Mouse (Mus musculus) forebrain, embryonic 11.5 days (tissue): Measurements from ENCODE around the gene Slc22a19. TPM values are rescaled to one million over a fixed set of nuclear protein-coding genes. Genes with fewer than 3 reads are reported as not detected.

Experiments
- ATAC-seq: fragments of 200-750 bp; cut with Nextera tagmentation; replicated peaks from 2 replicates; pipeline ENCODE4 v1.8.0; 2017; ENCODE audit warnings: moderate TSS enrichment; ENCODE audit not compliant: low FRiP score
- DNase-seq: peaks from one replicate; pipeline ENCODE4 v3.0.0-alpha.2; 2017; ENCODE audit warnings: low spot score
- H3K27ac ChIP-seq: fragments of 300-500 bp; sonication (generic); 2 replicates; pipeline ENCODE4 v1.5.1; 2014; ENCODE audit warnings: low read depth, low read length
- H3K27me3 ChIP-seq: fragments of 300-500 bp; sonication (generic); 2 replicates; pipeline ENCODE4 v1.6.1; 2014; ENCODE audit warnings: mild to moderate bottlenecking, low read length, mixed read lengths; ENCODE audit not compliant: control insufficient read depth, insufficient read depth
- H3K36me3 ChIP-seq: fragments of 300-500 bp; sonication (generic); 2 replicates; pipeline ENCODE4 v1.6.1; 2014; ENCODE audit warnings: mild to moderate bottlenecking, low read length, moderate library complexity, mixed read lengths; ENCODE audit not compliant: control insufficient read depth, insufficient read depth
- H3K4me1 ChIP-seq: fragments of 300-500 bp; sonication (generic); replicated peaks from 2 replicates; pipeline ENCODE4 v1.6.1; 2014; ENCODE audit warnings: low read length, mixed read lengths; ENCODE audit not compliant: control insufficient read depth, insufficient read depth
- H3K4me2 ChIP-seq: fragments of 300-500 bp; sonication (generic); 2 replicates; pipeline ENCODE4 v1.6.1; 2014; ENCODE audit warnings: low read depth, mild to moderate bottlenecking, low read length, moderate library complexity, mixed read lengths; ENCODE audit not compliant: severe bottlenecking
- H3K4me3 ChIP-seq: fragments of 300-500 bp; sonication (generic); 2 replicates; pipeline ENCODE4 v1.5.1; 2014; ENCODE audit warnings: low read depth, low read length
- H3K9ac ChIP-seq: fragments of 300-500 bp; sonication (generic); 2 replicates; pipeline ENCODE4 v1.6.1; 2014; ENCODE audit warnings: low read length
- H3K9me3 ChIP-seq: fragments of 300-500 bp; sonication (generic); 2 replicates; pipeline ENCODE4 v1.6.1; 2016; ENCODE audit warnings: low read length, mixed read lengths; ENCODE audit not compliant: control insufficient read depth
- polyA plus RNA-seq: library from polyadenylated mRNA; unstranded; fragments of >200 nt; fragmentation: Nextera tagmentation; extraction: Ambion mirVana; gene quantifications from 2 replicates; pipeline ENCODE4 v1.2.1, GENCODE M21; 2014

The Slc22a19 gene
- polyA plus RNA-seq, 1 experiment from 2014 or later, result not detected

GRCm38 (mm10) chr19:7633021-7633420 lies 78.1 kb downstream of the Slc22a19 start:
- H3K9ac ChIP-seq, result no peak overlapping the region
- H3K27ac ChIP-seq, result no peak overlapping the region
- DNase-seq (no peak), ATAC-seq (no peak)
- no peaks in the 10 kb centered on the region for H3K4me1 ChIP-seq
- no peaks in the 10 kb centered on the region for H3K27me3 ChIP-seq
- no peak overlapping the region for H3K4me2 ChIP-seq
- H3K4me3 ChIP-seq, result no peak overlapping the region
- no peaks in the 10 kb centered on the region for H3K9me3 ChIP-seq
- no peaks in the 10 kb centered on the region for H3K36me3 ChIP-seq

Other genes starting within 250 kb of the Slc22a19 start
- 268 and 273 TPM in 2 replicates for gene Rtn3, start 228.0 kb downstream of the Slc22a19 start, polyA plus RNA-seq
- 9.8 and 10.3 TPM in 2 replicates for gene Atl3, start 217.3 kb downstream of the Slc22a19 start, polyA plus RNA-seq
- 3.8 and 4.4 TPM in 2 replicates for gene Pla2g16, start 153.9 kb downstream of the Slc22a19 start, polyA plus RNA-seq
- 0.07 TPM in 1 of 2 replicates, not detected in the other for gene Lgals12, start 104.1 kb downstream of the Slc22a19 start, polyA plus RNA-seq
- gene Hrasls5, start 98.8 kb downstream of the Slc22a19 start, polyA plus RNA-seq, result not detected in 2 replicates
- gene Slc22a26, start 91.4 kb upstream of the Slc22a19 start, polyA plus RNA-seq, result not detected in 2 replicates